Mouse (Mus musculus) limb, embryonic 10.5 days (tissue): ENCODE measurements around the gene Itih2. TPM values are rescaled to one million over a fixed set of nuclear protein-coding genes. Genes with fewer than 3 reads are reported as not detected.
A peak's percentile ranks its signal among the peaks of the same experiment; 100 is the strongest.

Source experiments
- DNase-seq: peaks from one replicate; pipeline ENCODE4 v3.0.0-alpha.2; 2017; ENCODE audit warnings: low spot score
- H3K27ac ChIP-seq: fragments of 300-500 bp; sonication (generic); 2 replicates; pipeline ENCODE4 v1.5.1; 2016; ENCODE audit warnings: mild to moderate bottlenecking
- H3K27me3 ChIP-seq: fragments of 300-500 bp; sonication (generic); 2 replicates; pipeline ENCODE4 v1.6.1; 2016; ENCODE audit warnings: low read depth, mild to moderate bottlenecking; ENCODE audit not compliant: poor library complexity, severe bottlenecking
- H3K36me3 ChIP-seq: fragments of 300-500 bp; sonication (generic); 2 replicates; pipeline ENCODE4 v1.6.1; 2016; ENCODE audit warnings: mild to moderate bottlenecking, moderate library complexity
- H3K4me1 ChIP-seq: fragments of 300-500 bp; sonication (generic); 2 replicates; pipeline ENCODE4 v1.6.1; 2016
- H3K4me3 ChIP-seq: fragments of 300-500 bp; sonication (generic); 2 replicates; pipeline ENCODE4 v1.5.1; 2016; ENCODE audit warnings: mild to moderate bottlenecking, moderate library complexity
- H3K9me3 ChIP-seq: fragments of 300-500 bp; sonication (generic); replicated peaks from 2 replicates; pipeline ENCODE4 v1.6.1; 2016; ENCODE audit warnings: mild to moderate bottlenecking
- WGBS: fragments of 180-500 bp; shearing (Covaris S2); methylation state at CpG from one replicate; pipeline ENCODE4 v1.1.7; 2016; 5-methylcytosine and 5-hydroxymethylcytosine counted together
- polyA plus RNA-seq: library from polyadenylated mRNA; unstranded; fragments of >200 nt; fragmentation: Nextera tagmentation; extraction: Ambion mirVana; gene quantifications from 2 replicates; pipeline ENCODE4 v1.2.1, GENCODE M21; 2016

Gene Itih2
- polyA plus RNA-seq, 1 experiment from 2014 or later = not detected

- peaks cover 28% of the 10 kb centered on the region for H3K36me3 ChIP-seq
These were observed 80.3 kb downstream of the Itih2 start for GRCm38 (mm10) chr2:10050878-10051277.

GRCm38 (mm10) chr2:10049456-10049855, 81.7 kb downstream of the Itih2 start:
- WGBS = 20% methylated on average over 10 of the region's 10 CpGs
- H3K27ac ChIP-seq = no peak overlapping the region
- peaks cover 14% of the 10 kb centered on the region for H3K36me3 ChIP-seq
- no peak for DNase-seq
- H3K4me3 ChIP-seq = peak overlapping the region; percentile 97
- peaks cover 15% of the 10 kb centered on the region for H3K4me1 ChIP-seq
- H3K27me3 ChIP-seq = no peaks in the 10 kb centered on the region
- H3K9me3 ChIP-seq = no peaks in the 10 kb centered on the region

More at GRCm38 (mm10) chr2:10050878-10051277, 80.3 kb downstream of the Itih2 start:
- H3K4me3 ChIP-seq = no peak overlapping the region
- H3K27ac ChIP-seq = no peak overlapping the region
- DNase-seq = no peak
- H3K27me3 ChIP-seq = no peaks in the 10 kb centered on the region
- WGBS = 83% methylated on average over 3 of the region's 3 CpGs
- H3K4me1 ChIP-seq = peaks cover 15% of the 10 kb centered on the region
- no peaks in the 10 kb centered on the region for H3K9me3 ChIP-seq

- H3K4me3 ChIP-seq = peak within 1 kb of the TSS; percentile 97
- DNase-seq = peak; percentile 92
- no peaks in the 10 kb centered on the region for H3K27me3 ChIP-seq
- no peaks in the 10 kb centered on the region for H3K9me3 ChIP-seq
- peak within 1 kb of the TSS; percentile 93 for H3K27ac ChIP-seq
- H3K36me3 ChIP-seq = peaks cover 5% of the 10 kb centered on the region; the same call in 1 of the 2 replicates
- under 1% methylated on average over 36 of the region's 36 CpGs for WGBS
- H3K4me1 ChIP-seq = peaks cover 15% of the 10 kb centered on the region
These were observed 82.7 kb downstream of the Itih2 start, which contains the start of gene Taf3 for GRCm38 (mm10) chr2:10048461-10048860. Taf3 (minus strand) TSS chr2:10048596.

GRCm38 (mm10) chr2:10047758-10048436, 83.3 kb downstream of the Itih2 start:
- Histone ChIP-seq H3K27ac (peak overlapping the region; percentile 93), H3K4me1 (peaks cover 15% of the 10 kb centered on the region), H3K27me3 (no peaks in the 10 kb centered on the region), H3K4me3 (peak overlapping the region; percentile 97), H3K9me3 (no peaks in the 10 kb centered on the region), H3K36me3 (no peaks in the 10 kb centered on the region)
- peak; percentile 57 for DNase-seq
- WGBS = under 1% methylated on average over 47 of the region's 47 CpGs

Other genes starting within 250 kb of the Itih2 start
- 0.39 TPM in 1 of 2 replicates, not detected in the other for gene 9230102O04Rik, start 241.9 kb downstream of the Itih2 start, polyA plus RNA-seq
- 6.3 and 6.5 TPM in 2 replicates for gene Gata3, start 241.4 kb downstream of the Itih2 start, polyA plus RNA-seq
- gene Taf3, start 82.8 kb downstream of the Itih2 start, polyA plus RNA-seq = 15.1 and 16.3 TPM in 2 replicates
- 543 and 559 TPM in 2 replicates for gene Atp5c1, start 50.9 kb downstream of the Itih2 start, polyA plus RNA-seq
- 32.2 and 35.0 TPM in 2 replicates for gene Kin, start 50.8 kb downstream of the Itih2 start, polyA plus RNA-seq
- 2.5 and 2.8 TPM in 2 replicates for gene Itih5, start 22.2 kb upstream of the Itih2 start, polyA plus RNA-seq
- gene Sfmbt2, start 239.1 kb upstream of the Itih2 start, polyA plus RNA-seq = 0.95 and 1.1 TPM in 2 replicates